Mouse (Mus musculus): Measurements from ENCODE around the gene Iapp.
"Not testable (repeated sequence)": the region's sequence is repeated elsewhere in the genome, so short reads cannot be mapped to it uniquely, and the experiment has no call there.

Iapp gene

DNA sequence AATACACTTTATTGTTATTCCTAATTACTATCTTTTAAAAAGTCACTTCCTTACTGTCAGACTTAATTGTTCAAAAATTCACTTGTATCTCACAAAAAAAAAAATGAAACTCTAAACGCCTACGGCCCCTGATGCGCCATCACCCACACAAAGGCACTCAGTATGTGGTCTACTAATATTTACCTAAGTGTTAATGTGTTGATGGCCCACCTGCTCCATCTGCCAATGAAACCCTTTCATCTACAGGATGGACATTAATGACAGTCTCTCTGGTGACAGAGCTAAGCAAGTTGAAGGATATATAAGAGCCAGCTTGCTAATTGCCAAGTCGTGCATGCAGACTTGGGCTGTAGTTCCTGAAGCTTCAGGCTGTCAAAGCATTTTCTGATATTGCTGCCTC, at the start of gene Iapp:
Gene Iapp, plus strand, starts transcription at position 326 of the 400 bp plus-strand sequence.
- DNase-seq (ENCODE audit: low spot score) = no peak

DNA sequence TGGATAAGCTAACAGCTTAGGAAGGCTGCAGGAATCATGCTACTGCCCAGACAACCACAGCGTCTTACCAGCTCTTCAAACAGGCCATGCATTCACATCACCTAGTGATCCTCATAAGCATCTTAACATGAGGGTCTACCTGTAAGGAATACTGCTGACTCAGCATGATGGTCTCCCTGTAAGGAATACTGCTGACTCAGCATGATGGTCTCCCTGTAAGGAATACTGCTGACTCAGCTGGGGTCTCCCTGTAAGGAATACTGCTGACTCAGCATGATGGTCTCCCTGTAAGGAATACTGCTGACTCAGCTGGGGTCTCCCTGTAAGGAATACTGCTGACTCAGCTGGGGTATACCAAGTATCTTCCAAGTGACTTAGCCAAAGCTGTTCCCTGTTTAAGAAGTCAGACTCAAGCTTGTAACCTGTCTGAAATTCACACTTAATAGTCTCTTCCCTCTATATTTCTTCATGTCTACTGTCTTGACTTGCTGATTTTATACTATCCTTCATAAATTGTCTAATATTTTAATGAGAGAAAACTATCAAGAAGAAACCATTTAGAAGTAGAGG, 47.4 kb upstream of the Iapp start:
- not testable (repeated sequence) for DNase-seq (ENCODE audit: low spot score)

DNA sequence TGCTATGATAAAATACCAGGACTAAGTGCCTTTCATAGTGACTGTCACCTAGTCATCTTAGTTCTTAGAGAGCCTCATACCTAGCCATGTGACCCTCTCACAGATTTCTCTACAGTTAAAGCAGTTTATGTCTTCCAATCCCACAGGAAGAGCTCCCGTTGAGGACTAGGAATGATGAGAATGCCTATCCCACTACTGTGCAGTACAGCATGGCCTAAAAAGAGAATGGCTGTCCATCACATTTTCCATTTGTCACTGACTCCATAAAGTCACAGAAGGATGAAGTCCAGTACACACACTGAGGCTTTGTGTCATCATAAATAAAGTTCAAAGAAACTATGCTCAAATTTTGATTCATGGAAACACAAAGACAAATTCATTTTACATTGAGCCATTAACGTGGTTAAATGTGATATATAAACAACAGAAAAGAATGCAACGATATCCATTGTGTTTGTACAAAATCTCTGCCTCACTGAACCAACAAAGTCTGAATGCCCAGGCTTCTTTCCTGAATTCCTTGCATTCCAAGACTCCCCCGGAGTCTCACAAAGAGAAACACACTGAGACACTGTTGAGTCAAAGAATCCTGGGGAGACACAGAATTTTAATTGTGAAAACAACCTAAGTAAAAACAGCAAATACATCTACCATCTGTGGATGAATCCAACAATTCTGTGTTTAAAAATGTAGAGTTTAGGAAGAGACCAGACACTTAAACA, 22.3 kb upstream of the Iapp start:
- no peak for DNase-seq (ENCODE audit: low spot score)

DNA sequence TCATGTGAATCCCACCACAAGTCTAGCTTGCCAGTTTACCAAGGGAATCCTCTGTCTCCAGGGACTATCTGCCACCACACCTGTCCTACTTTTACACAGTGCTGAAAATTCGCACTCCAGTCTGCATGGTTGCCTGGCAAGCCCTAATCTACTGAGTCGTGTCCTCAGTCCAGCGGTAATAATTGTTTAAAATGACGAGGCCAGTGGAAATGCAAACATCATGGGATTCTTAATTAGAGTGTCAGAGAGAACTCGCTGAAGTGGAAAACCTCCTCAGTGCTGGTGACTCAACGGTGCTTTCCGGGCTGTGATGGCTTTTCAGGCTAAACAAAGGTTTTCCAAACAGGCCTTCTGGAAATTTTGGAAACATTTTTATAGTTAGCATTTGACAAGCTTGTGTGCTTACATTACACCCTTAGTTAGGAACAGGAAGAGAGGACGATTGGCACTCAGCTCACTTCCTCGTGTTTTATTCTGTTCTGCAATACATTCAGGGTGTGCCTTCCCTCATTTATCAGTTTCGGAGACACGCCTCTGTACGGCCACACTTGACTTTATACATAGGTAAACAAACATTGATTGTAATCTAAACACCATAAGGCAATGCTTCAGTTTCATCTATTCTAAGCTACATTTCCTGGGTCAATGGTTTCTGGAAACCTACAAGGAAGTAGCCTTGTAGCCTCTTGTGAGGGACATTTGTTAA, 8.7 kb upstream of the Iapp start:
- DNase-seq (ENCODE audit: low spot score) = no peak

DNA sequence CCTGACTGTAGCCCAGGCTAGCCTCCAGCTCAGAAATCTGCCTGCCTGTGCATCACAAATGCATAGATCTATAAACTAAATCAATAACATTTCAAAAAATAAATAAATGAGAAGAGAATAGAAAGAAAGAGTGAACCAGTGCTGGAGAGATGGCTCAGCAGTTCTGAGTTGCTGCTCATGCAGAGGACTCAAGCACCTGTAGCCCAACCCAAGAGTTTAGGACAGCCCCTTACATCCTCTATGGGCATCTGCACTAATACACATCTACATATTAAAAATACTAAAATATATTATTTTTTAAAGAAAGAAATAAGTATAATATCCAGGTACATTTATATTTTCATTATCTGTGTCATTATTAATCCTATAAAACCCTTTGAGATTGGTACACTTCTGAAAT, 6.9 kb downstream of the Iapp start:
- no peak for DNase-seq (ENCODE audit: low spot score)

DNA sequence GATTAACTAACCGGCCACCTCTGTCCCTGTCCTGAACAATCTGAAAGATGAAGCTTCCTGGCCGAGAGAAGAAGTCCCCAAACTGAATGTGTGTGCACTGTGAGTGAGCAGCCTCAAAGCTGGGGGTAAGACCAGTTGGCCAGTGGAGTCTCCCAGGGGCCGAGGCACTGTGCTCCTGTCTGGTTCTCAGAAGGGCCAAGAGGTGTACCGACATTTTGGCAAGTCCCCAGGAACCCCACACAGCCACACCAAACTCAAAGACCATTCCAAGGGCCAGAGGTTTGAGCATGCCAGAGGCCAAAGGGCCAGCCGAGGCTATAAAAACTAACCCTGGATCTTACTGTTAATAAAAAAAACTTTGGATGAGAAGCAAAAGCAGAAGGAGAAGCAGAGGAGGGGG, 16.1 kb downstream of the Iapp start:
- no peak for DNase-seq (ENCODE audit: low spot score)

DNA sequence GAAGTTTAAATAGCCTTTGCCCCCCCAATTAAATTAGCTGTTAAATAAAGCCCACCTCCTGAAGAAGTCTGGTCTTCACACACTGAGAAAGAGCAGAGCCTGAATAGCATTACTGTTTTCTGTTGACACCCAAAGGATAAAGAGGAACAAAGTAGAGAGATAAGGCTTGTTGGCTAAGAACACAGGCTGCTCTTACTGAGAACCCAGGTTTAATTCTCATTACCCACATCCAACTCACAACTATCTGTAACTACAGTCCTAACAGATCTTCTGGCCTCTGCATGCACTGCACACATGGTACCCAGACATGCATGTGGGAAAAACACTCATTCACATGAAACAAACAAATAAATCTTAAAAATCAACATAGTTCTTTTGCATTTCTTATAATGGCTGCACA, 18.9 kb downstream of the Iapp start:
- DNase-seq (ENCODE audit: low spot score) = no peak

DNA sequence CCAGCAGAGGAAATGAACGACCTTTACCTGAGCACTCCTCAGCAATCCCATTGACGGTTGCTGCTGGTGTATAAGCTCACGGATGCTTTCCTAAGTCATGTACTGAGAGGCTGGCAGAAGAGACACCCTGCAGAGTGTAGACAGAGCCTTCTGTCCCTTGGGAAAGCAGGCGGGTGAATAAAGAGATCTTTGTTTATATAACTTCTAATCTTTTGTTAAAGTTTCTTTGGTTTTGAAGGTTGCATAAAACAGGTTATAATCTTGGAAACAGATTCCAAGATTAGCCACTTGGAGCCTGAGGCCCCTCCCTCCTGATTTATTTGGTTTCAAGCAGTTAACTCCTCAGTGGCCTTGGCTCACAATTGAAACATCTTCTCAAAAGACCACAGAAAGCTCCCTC, 24.7 kb downstream of the Iapp start, which contains the start of gene Slco1a5:
Gene Slco1a5, minus strand, starts transcription at position 101 of the 400 bp plus-strand sequence.
- no peak for DNase-seq (ENCODE audit: low spot score)

DNA sequence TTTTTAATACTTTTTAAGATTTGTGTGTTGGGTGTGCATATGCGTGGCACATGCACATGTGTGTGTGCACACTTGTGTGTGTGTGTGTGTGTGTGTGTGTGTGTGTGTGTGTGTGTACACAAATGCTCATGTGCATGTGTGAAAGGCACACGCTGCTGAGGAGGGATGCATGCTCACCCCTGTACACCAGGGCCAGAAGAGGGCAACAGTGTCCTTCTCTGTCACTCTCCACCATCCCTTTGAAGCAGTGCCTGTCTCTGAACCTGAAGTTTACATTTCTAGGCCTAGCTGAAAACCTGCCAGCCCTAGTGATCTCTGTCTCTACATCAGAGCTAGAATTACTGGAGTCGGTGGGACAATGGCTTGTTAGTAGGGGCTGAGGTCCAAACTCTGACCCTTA, 28.4 kb downstream of the Iapp start:
- DNase-seq (ENCODE audit: low spot score) = no peak

DNA sequence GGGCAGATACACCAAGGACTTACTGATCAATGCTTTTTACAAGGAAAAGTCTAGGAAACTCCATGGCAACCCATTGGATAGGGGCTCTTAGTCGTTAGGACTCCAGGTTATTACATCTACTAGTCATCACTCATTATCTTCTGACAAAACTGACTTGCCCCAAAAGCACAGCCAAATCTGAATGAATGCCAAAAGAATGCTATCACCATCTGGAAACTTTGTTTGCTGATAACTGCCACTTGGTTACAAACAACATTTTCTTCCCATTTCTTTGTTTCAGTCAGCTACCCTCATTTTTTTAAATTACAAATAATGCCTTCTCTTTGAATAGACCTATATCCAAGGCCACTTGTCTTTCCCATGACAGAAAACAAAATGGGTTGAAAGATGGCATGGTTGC, 31.0 kb downstream of the Iapp start:
- DNase-seq (ENCODE audit: low spot score) = no peak

DNA sequence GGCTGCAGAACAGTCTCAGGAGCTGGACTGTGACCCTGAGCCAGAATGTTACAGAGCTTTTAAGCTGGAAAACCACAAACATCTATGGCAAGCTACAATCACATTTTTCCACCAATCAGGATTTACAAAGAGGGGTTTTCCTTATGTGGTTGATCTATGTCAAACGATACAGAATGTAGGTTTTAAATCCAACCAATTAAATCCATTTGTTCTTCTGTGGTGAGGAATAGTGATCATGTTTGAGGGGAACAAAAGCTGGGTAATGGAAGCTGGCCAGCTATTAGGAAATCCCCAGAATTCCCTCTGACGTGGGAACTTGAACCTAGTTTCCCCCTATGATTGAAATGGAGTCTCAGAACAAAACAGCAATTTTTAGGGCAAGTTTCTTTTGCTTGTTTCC, 40.7 kb downstream of the Iapp start:
- no peak for DNase-seq (ENCODE audit: low spot score)

DNA sequence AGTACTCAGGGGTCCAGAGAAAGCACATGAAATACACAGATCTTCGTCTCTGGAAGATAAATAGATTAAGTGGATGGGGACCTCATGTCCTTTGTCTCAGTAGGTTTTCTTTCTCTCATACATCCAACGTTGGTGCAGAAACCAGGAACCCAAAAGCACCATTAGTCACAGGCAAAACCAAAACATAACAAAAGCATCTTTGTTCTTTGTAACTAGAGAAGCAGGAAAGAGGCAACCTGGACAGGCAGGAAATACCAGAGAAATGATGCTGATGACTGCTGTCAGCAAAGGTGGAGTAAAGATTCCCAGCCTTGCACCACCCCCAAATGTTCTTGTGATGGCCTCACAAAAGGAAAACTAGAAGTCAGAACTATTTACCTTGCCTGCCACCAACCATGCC, 41.4 kb downstream of the Iapp start:
- DNase-seq (ENCODE audit: low spot score) = no peak

DNA sequence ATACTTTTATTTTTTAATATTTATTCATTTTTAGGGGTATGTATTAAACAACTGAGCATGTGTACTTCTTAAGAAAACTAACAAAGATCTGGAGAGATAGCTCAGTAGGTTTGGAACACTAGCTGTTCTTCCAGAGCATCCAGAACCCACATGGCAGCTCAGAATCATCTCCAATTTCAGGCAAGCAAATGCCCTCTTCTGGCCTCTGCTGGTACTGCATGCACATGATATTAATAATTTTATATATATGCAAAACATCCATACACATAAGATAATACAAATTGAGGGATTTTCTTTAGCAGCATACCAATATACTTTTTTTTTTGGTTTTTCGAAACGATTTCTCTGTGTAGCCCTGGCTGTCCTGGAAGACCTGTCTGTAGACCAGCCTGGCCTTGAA, 45.3 kb downstream of the Iapp start:
- peak; percentile 27 for DNase-seq (ENCODE audit: low spot score)

DNA sequence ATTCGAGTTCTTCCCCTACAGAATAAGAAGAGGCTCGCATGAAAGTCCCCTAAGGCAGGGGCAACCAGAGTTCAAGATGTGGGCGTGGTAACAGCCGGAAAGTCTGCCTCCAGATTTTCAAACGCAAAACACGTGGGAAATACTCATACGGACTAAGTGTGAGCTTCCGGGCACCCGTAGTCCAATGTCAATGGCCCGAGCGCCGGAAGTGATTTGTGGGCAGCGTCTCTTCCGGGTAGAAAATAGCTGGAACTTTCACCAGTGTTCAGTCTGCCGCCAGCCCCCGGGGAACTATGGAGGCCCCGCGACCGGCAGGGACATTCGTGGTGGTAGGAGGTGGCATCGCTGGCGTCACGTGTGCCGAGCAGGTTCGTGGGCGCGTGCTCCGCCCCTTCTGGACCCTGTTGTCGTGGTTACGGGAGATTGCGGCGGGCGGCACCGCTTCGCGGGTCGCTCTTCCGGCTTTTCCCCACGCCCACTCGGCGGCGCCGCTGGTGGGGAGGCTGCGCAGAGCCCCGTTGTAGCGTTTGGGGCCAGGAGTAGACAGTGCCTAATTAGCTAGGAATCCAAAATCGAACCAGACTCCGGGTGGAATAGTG, 47.3 kb downstream of the Iapp start, which contains the start of gene Pyroxd1:
Gene Pyroxd1, plus strand, starts transcription at position 215 of the 599 bp plus-strand sequence.
- DNase-seq (ENCODE audit: low spot score) = peak; percentile 83

DNA sequence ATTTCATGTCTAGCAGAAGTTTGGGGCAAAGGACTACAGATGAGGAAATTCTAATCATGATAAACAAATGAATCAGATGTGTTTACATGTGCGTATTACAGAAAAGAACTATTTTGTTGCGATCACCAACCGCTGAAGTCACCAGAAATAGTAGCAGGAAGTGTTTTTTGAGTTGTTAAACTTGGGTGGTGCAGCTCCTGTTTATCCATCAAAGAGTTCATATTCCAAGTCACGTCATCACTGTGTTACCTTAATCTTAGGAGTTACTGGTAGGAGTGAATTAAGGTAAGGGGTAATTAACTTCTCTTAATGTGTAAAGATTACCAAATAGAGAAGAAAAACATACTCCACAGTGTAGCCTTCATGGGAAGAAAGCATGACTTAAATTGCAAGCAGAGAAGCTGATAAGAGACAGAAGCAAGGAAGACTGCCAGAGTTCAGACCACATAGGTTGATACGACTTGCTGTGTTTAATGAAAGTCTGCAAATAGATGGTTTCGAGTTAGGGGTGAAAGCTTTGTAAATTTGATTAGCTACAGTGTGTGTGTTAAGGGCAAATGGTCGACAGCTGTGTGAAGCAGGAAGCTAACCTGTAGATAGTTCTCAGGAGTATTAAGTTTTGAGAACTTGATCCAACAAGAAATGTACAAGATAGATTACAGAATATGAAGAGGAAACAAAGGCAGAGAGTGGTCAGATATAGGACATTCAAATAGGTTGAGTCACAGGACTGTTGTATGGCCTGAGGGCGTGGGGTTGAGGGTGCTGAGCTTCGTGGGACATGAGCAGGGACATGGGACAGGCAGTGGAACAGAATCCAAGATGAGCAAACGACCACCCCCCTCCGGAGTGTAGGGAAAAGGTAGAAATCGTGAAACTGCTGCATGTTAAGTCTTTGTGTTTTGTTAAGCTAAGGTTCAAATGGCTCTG, 48.2 kb downstream of the Iapp start:
- DNase-seq (ENCODE audit: low spot score) = no peak

DNA sequence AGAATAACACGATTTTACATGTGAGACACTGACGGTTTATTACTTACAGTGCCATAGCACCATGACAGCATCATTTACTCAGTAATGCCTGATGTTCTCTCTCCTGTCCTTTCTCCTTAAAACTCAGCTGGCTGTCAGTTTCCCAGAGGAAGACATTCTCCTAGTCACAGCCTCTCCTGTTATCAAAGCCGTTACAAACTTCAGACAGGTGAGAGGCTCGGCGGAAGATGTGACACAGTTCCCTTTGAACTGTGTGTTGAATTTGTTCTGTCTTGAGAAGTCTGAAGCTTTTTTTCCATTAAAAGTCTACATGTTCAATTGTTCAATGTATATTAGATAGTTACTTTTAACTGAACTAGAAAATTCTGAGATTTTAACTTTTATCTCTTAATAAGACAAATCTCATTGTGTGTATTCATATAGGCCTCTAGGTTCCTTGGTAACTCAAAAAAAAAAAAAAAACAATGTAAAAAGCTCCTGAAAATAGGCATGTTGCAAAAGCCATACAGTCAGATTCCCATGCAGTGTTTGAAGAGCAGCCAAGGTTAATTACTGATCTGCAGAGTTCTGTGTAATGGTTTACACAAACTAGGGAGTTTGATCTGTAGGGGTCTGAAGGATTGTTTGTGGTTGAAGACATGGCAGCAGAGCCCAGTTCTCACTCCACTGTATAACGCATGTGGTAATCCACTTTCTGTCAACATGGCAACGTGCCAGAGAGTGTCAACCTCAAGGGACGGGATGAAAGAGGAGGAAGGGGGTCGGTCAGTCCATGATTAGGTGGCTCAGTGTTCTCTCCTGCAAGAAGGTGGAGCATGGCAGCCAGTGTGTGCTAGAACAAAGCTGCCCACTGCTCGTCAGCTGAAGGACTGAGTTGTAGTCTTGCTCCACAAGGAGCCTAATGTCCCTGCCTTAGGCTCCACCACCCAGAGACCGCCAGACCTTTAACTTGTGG, 49.5 kb downstream of the Iapp start:
- no peak for DNase-seq (ENCODE audit: low spot score)

DNA sequence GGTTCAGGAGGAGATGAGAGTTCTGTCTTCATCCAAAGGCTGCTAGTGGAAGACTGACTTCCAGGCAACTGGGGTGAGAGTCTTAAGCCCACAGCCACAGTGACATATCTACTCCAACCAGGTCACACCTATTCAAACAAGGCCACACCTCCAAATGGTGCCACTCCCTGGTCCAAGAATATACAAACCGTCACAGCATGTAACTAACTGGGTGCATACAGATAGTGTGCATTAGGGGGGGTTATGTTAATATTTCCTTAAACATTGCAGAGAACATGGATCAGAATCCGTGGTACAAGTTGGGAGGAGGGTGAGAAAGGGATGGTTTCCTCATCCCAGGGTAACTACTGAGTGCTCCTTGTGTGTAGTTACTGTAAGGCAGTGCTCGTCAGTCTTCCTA, 53.9 kb downstream of the Iapp start:
- DNase-seq (ENCODE audit: low spot score) = not testable (repeated sequence)

All from ovary, postnatal 36 days (tissue).